Mouse (Mus musculus): Measurements from ENCODE around the gene Spata2l.

Gene Spata2l

DNA sequence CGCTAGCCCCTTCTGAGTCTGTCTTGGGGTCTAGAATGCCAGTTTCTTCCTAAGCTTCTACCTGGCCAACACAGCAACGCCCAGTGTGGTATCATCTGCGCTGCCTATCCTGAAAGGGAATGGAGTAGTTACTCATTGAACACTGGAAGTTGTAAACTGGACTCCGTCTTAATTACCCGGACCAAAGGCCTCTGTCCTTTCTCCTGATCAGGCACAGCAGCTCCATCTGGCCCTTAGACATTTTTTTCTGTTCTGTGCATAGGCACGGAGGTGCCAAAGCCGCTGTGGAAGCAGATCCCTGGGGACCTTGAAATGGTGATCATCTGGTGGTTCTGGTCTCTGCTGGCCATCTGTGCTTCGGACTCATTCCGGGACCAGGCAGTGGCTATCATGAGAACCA lies 42.3 kb downstream of the Spata2l start:
- DNase-seq = no peak

DNA sequence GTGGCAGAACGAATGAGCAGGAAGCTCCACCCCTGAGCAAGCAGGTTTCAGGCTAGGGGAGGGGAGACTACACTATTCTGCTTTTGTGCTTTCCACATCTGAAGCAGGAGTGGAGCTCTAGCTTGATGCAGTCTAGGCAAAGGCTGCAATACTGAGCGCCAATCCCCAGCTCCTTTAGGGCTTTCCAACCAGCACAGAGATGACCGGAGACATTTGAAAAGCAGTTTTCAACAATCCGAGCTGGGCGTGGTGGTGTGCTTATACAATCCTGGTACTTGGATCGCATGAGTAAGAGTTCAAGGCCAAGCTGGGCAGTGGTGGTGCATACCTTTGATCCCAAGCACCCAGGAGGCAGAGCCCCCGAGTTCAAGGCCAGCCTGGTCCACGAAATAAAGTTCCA lies 44.1 kb downstream of the Spata2l start:
- no peak for DNase-seq

DNA sequence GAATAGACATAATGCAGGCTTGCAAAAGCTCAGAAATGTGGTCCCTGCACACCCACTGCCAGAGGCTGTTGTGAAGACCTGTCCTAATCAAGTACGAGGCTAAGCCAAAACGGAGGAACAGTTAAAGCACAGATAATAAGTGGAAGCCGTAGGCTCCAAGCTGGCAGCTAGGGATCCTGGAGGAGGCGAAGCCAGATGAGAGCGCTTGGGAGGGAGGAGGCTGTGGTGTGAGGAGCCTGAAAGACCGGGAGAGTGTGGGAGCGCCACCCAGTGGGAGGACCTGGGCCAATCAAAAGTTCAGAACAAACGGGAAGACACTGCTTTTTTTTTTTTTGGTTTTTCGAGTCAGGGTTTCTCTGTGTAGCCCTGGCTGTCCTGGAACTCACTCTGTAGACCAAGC lies 45.4 kb downstream of the Spata2l start:
- DNase-seq = peak; percentile 59 to 69

DNA sequence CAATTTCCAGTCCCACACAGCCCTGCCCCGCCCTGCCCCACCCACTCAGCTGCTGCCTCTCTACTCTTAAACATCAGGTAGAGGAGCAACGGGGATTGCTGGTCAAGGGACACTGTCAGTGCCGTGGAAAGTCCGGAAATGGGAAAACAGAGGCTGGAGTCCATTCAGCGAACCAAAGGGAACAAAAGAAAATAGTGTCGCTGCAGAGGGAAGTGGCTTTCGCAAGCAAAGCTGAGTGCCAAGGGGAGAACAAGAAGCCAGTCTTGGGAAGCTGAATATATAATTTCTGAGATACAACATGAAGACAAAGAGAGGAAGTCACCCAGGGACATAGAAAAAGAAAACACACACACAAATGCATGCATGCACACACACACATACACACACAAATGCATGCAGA lies 47.2 kb downstream of the Spata2l start:
- no peak for DNase-seq

DNA sequence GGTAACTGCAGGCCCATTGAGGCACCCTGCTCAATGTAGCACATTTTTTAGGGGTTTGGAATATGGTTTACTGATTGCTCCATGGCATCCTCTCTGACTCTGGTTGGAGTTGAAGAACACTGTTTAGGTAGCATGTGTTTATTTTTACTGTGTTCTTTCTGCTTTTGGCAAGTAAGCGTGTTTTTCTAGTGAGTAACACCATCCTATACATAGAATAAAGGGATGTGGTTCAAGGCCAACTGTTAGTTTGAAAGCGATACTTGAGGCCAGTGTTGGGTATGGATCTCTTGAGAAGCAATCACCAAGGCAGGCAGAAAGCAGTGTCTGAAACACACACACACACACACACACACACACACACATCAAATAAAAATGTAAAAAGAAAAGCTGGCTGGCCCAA lies 48.0 kb downstream of the Spata2l start:
- DNase-seq = no peak

DNA sequence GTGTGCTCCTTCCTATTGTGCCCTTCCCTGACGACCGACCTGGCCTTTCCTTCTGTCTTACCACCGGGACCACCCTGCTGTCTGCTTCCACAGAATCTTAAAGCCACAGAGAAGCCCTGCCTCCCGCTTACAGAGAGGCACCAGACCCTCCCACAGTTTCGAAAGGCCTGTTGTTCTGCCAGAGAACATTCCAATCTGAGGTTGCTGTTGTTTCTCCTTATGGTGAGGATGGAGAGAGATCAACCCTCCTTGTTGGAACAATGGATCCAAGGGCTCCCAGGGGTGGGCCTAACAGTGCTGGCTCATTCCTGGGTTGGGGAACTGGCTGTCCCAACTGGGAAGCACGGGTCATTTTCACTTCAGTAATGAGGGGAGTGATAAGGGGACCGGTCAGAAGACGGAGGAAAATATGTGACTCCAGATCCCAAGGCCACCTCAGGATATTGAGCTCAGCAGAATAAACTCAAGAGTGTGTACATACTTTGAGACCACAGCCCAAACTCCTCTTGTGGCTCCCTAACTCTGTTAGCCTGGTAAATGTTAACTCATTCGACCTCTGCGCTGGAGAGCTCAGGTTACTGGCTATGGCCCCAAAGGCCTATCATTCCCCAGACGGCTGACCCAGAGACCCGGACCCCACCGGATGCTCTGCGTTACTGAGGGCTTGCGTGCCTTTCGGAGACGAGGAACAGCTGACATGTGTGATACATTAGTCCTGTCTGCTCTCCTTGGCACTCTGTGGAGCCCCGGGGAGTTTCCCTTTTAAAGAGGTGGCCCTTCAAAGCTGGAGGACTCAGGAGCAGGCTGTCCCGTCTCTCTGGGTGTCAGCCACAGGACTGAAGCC lies 50.2 kb downstream of the Spata2l start, which contains the start of gene Dpep1:
Dpep1 (plus strand) TSS at position 677 of the 844 bp plus-strand sequence.
- no peak for DNase-seq

DNA sequence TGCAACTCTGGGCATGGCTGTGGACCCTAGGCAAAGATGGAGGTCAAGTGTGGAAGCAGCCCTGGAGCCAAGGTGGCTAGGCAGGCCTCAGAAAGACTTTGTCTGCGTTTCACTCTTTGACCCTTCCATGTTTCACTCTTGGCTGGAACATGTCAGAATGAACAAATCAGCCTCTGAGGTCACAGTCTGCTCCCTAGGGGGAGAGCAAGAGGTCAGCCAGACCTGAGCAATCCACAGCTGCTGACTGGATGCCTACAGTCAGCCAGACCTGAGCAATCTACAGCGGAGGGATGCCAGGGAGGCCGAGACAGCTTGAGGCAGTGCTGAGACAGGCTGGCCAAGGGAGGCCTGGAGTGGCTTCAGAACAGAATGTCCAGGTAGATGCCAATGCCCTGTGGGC lies 54.6 kb downstream of the Spata2l start:
- DNase-seq = no peak
